Mouse (Mus musculus) erythroblast, embryonic 14.5 days (primary cell): ENCODE measurements around the gene Tedc1.

Experiments used
- GATA1 ChIP-seq: IDR thresholded peaks from 2 replicates; pipeline ENCODE4 v1.6.1; 2012; ENCODE audit warnings: low read length, inconsistent platforms, mixed read lengths
- TAL1 ChIP-seq: IDR thresholded peaks from 3 replicates; pipeline ENCODE4 v1.6.1; 2012; ENCODE audit warnings: low read length, inconsistent platforms, mixed read lengths

DNA sequence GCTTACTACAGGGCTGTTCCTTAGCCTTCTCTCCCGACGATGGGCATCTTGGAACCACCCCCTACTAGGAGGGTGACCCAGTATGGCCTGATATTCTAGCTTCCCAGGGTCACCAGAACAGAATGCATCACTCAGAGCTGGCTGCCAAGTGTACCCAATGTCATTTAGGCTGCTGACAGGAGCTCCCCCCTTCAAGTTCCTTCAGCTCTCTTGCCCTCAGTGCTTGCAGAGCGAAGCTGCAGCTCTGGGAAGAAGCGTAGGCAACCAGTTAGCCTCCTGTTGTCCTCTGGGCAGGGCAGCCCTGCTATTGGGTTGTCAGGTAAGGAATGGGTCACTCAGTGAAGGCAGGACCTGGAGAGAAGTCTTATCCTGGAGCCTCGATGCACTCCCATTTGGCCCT, 28.7 kb downstream of the Tedc1 start:
- no peak for TF ChIP-seq TAL1
- no peak for TF ChIP-seq GATA1
